Mouse (Mus musculus) limb, embryonic 11.5 days (tissue): ENCODE results near the gene 1700025G04Rik. TPM values are rescaled to one million over a fixed set of nuclear protein-coding genes. Genes with fewer than 3 reads are reported as not detected.

Experiments
- ATAC-seq: fragments of 200-750 bp; cut with Nextera tagmentation; 2 replicates; pipeline ENCODE4 v1.8.0; 2017; ENCODE audit warnings: low read depth; ENCODE audit not compliant: insufficient number of reproducible peaks, low FRiP score, low TSS enrichment
- DNase-seq: peaks from one replicate; pipeline ENCODE4 v3.0.0-alpha.2; 2015; ENCODE audit warnings: low spot score
- H3K27ac ChIP-seq: fragments of 300-500 bp; sonication (generic); replicated peaks from 2 replicates; pipeline ENCODE4 v1.5.1; 2014; ENCODE audit warnings: low read depth, mild to moderate bottlenecking, low read length
- H3K27me3 ChIP-seq: fragments of 300-500 bp; sonication (generic); 2 replicates; pipeline ENCODE4 v1.6.1; 2014; ENCODE audit warnings: mild to moderate bottlenecking, low read length, mixed read lengths; ENCODE audit not compliant: control insufficient read depth, insufficient read depth
- H3K36me3 ChIP-seq: fragments of 300-500 bp; sonication (generic); 2 replicates; pipeline ENCODE4 v1.6.1; 2014; ENCODE audit warnings: mild to moderate bottlenecking, low read length, moderate library complexity, mixed read lengths; ENCODE audit not compliant: control insufficient read depth, insufficient read depth
- H3K4me1 ChIP-seq: fragments of 300-500 bp; sonication (generic); 2 replicates; pipeline ENCODE4 v1.6.1; 2014; ENCODE audit warnings: low read length, mixed read lengths; ENCODE audit not compliant: control insufficient read depth, insufficient read depth
- H3K4me2 ChIP-seq: fragments of 300-500 bp; sonication (generic); 2 replicates; pipeline ENCODE4 v1.6.1; 2014; ENCODE audit warnings: low read depth, mild to moderate bottlenecking, moderate library complexity; ENCODE audit not compliant: severe bottlenecking
- H3K4me3 ChIP-seq: fragments of 300-500 bp; sonication (generic); 2 replicates; pipeline ENCODE4 v1.5.1; 2014; ENCODE audit warnings: low read depth, low read length
- H3K9ac ChIP-seq: fragments of 300-500 bp; sonication (generic); 2 replicates; pipeline ENCODE4 v1.6.1; 2014; ENCODE audit warnings: mild to moderate bottlenecking, low read length
- H3K9me3 ChIP-seq: fragments of 300-500 bp; sonication (generic); 2 replicates; pipeline ENCODE4 v1.6.1; 2016; ENCODE audit warnings: low read length; ENCODE audit not compliant: control insufficient read depth
- WGBS: fragments of 180-500 bp; shearing (Covaris S2); extraction: QIAGEN DNeasy Blood & Tissue Kit; methylation state at CpG from one replicate; pipeline ENCODE4 v1.1.7; 2014; 5-methylcytosine and 5-hydroxymethylcytosine counted together
- polyA plus RNA-seq: library from polyadenylated mRNA; unstranded; fragments of >200 nt; fragmentation: Nextera tagmentation; extraction: Ambion mirVana; gene quantifications from 2 replicates; pipeline ENCODE4 v1.2.1, GENCODE M21; 2014

Gene 1700025G04Rik
- polyA plus RNA-seq, 1 experiment from 2014 or later = 18.6 TPM

GRCm38 (mm10) chr1:152034766-152035165, 55.2 kb downstream of the 1700025G04Rik start:
- WGBS = 61% methylated on average over 7 of the region's 7 CpGs
- Histone ChIP-seq H3K4me1 (0 out of 2 replicates have a peak, but pooled peaks cover 2% of the 10 kb centered on the region), H3K27me3 (no peaks in the 10 kb centered on the region), H3K4me2 (no peak overlapping the region), H3K9ac (no peak overlapping the region), H3K27ac (no peak overlapping the region), H3K9me3 (no peaks in the 10 kb centered on the region), H3K36me3 (no peaks in the 10 kb centered on the region), H3K4me3 (no peak overlapping the region)
- ATAC-seq = no peak
- DNase-seq = no peak

- no peak overlapping the region for H3K27ac ChIP-seq
- 75% methylated on average over 3 of the region's 3 CpGs for WGBS
- no peak overlapping the region for H3K4me3 ChIP-seq
- ATAC-seq (no peak), DNase-seq (no peak)
- no peaks in the 10 kb centered on the region for H3K27me3 ChIP-seq
- no peak overlapping the region for H3K9ac ChIP-seq
- H3K4me2 ChIP-seq = no peak overlapping the region
- no peaks in the 10 kb centered on the region for H3K36me3 ChIP-seq
- 0 out of 2 replicates have a peak, but pooled peaks cover 2% of the 10 kb centered on the region for H3K4me1 ChIP-seq
- H3K9me3 ChIP-seq = no peaks in the 10 kb centered on the region
Observed at GRCm38 (mm10) chr1:152033731-152034130, 56.2 kb downstream of the 1700025G04Rik start.

DNA sequence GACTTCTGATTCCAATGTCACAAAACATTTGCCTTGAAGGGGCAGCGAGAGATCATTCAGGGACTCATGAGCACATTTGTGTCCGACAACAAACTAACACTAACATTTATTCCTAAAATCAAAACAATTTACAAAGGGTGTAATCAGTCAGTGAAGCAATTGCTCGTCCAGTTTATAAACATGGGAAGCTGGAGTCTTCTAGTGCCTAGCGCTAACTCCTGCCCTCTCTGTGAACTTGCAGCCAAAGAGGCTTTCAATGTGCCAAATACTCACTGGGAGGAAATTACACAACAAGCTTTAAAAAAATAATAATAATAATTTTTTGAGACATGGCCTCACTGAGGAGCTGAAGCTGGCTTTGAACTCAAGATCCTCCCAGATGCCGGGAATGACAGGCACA, 57.8 kb downstream of the 1700025G04Rik start:
- 82% methylated on average over 5 of the region's 5 CpGs for WGBS
- H3K4me3 ChIP-seq = no peak overlapping the region
- no peaks in the 10 kb centered on the region for H3K9me3 ChIP-seq
- H3K9ac ChIP-seq = no peak overlapping the region
- no peak for ATAC-seq
- H3K4me1 ChIP-seq = 0 out of 2 replicates have a peak, but pooled peaks cover 2% of the 10 kb centered on the region
- H3K27ac ChIP-seq = no peak overlapping the region
- DNase-seq = no peak
- H3K4me2 ChIP-seq = no peak overlapping the region
- H3K27me3 ChIP-seq = no peaks in the 10 kb centered on the region
- no peaks in the 10 kb centered on the region for H3K36me3 ChIP-seq

DNA sequence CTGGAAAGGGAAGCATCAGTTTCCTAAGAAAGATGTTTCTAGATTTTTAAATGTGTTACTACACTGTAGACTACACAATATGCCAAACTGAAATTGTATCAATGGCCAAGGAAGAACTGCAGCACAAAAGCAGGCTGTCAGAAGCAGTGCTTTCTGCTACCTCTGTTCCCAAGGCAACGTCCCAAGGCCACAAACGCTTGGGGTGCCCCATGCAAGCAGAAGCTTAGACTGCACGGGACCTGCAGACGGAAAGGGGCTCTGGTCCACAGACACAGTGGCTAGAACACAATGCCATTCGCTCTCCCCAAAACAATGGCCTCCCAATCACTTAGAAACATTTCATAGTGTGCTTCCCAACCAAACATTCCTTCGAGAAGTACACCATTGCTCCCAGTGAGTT, 59.4 kb downstream of the 1700025G04Rik start:
- no peak for DNase-seq
- H3K27ac ChIP-seq = no peak overlapping the region

GRCm38 (mm10) chr1:152028718-152029117, 61.2 kb downstream of the 1700025G04Rik start:
- no peaks in the 10 kb centered on the region for H3K27me3 ChIP-seq
- WGBS = 79% methylated on average over 4 of the region's 4 CpGs
- DNase-seq (no peak), ATAC-seq (no peak)
- no peak overlapping the region for H3K9ac ChIP-seq
- H3K9me3 ChIP-seq = no peaks in the 10 kb centered on the region
- no peaks in the 10 kb centered on the region for H3K36me3 ChIP-seq
- H3K4me3 ChIP-seq = no peak overlapping the region
- no peaks in the 10 kb centered on the region for H3K4me1 ChIP-seq
- H3K27ac ChIP-seq = no peak overlapping the region
- no peak overlapping the region for H3K4me2 ChIP-seq

More for the DNA sequence above, 59.4 kb downstream of the 1700025G04Rik start:
- Histone ChIP-seq H3K27me3 (no peaks in the 10 kb centered on the region), H3K9ac (no peak overlapping the region), H3K4me3 (no peak overlapping the region), H3K36me3 (no peaks in the 10 kb centered on the region), H3K4me2 (no peak overlapping the region), H3K9me3 (no peaks in the 10 kb centered on the region), H3K4me1 (0 out of 2 replicates have a peak, but pooled peaks cover 2% of the 10 kb centered on the region)
- 88% methylated on average over 6 of the region's 6 CpGs for WGBS
- ATAC-seq = no peak

DNA sequence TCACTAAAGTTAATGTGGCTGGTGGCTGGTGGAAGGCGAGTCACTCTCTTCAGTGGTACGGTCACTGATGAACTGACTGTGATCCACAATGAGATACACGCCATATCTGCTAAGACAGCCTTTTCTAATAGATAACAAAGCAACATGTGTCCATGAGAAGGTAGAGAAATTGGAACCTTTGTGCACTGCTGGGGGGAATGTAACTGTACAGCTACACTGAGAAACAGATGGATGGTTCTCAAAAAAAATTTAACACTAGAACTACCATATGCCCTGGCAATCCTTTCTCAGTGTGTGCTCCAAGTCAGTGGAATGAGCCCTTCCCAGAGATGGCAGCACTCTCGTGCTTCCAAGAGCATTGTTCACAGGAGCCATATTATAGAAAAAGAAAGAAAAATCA, 63.2 kb downstream of the 1700025G04Rik start:
- Histone ChIP-seq H3K9ac (no peak overlapping the region), H3K4me3 (no peak overlapping the region), H3K27ac (no peak overlapping the region), H3K4me1 (no peaks in the 10 kb centered on the region), H3K36me3 (no peaks in the 10 kb centered on the region), H3K4me2 (no peak overlapping the region), H3K9me3 (no peaks in the 10 kb centered on the region), H3K27me3 (no peaks in the 10 kb centered on the region)
- ATAC-seq (no peak), DNase-seq (no peak)
- WGBS = 93% methylated on average over 4 of the region's 4 CpGs

GRCm38 (mm10) chr1:152025308-152025707, 64.6 kb downstream of the 1700025G04Rik start:
- Histone ChIP-seq H3K4me3 (no peak overlapping the region), H3K27me3 (no peaks in the 10 kb centered on the region), H3K36me3 (no peaks in the 10 kb centered on the region), H3K4me1 (no peaks in the 10 kb centered on the region), H3K9ac (no peak overlapping the region), H3K4me2 (no peak overlapping the region), H3K9me3 (no peaks in the 10 kb centered on the region; the same call in 1 of the 2 replicates), H3K27ac (no peak overlapping the region)
- DNase-seq (no peak), ATAC-seq (no peak)
- 90% methylated on average over 4 of the region's 4 CpGs for WGBS

GRCm38 (mm10) chr1:152024019-152024787, 65.7 kb downstream of the 1700025G04Rik start:
- 74% methylated on average over 18 of the region's 18 CpGs for WGBS
- DNase-seq (no peak), ATAC-seq (no peak)
- Histone ChIP-seq H3K4me2 (no peak overlapping the region), H3K4me1 (peaks cover 2% of the 10 kb centered on the region; the same call in 1 of the 2 replicates), H3K36me3 (no peaks in the 10 kb centered on the region), H3K9me3 (no peaks in the 10 kb centered on the region; the same call in 1 of the 2 replicates), H3K27me3 (no peaks in the 10 kb centered on the region), H3K9ac (no peak overlapping the region), H3K4me3 (no peak overlapping the region), H3K27ac (no peak overlapping the region)
